Mouse (Mus musculus): ENCODE measurements around the gene Cldn19. TPM values are rescaled to one million over a fixed set of nuclear protein-coding genes. Genes with fewer than 3 reads are reported as not detected.

The Cldn19 gene
- 83.6 and 95.0 TPM in 2 replicates for polyA plus RNA-seq (2012; rRNA removed)

- peaks cover 2% of the 10 kb centered on the region; the same call in 1 of the 2 replicates for H3K4me1 ChIP-seq (ENCODE audit: control insufficient read depth, insufficient read depth, low read length)
- H3K27ac ChIP-seq (ENCODE audit: insufficient read depth, low read depth, low read length) = peak within 1 kb of the TSS; percentile 85
- 69% methylated on average over 12 of the region's 12 CpGs for WGBS
- no peak for TF ChIP-seq CTCF (conservative IDR thresholded peaks at IDR 0.05; ENCODE audit: insufficient read depth, insufficient read length, low read depth, low read length)
- no peak for TF ChIP-seq POLR2A (IDR thresholded peaks at IDR 0.05; ENCODE audit: low read depth, low read length)
- no peaks in the 10 kb centered on the region for H3K27me3 ChIP-seq (replicated peaks; ENCODE audit: control insufficient read depth, insufficient read depth, low read length)
- H3K36me3 ChIP-seq (ENCODE audit: control insufficient read depth, insufficient read depth, low read length) = no peaks in the 10 kb centered on the region
- peak within 1 kb of the TSS; percentile 55 for H3K4me3 ChIP-seq (ENCODE audit: insufficient read depth, low read depth, low read length)
- DNase-seq = no peak
Observed at GRCm38 (mm10) chr4:119255351-119255750, at the start of gene Cldn19. Gene Cldn19, plus strand, starts transcription at chr4:119255414.

GRCm38 (mm10) chr4:119216667-119217066 is 38.5 kb upstream of the Cldn19 start:
- 41% methylated on average over 8 of the region's 8 CpGs for WGBS
- no peak overlapping the region for H3K4me3 ChIP-seq (ENCODE audit: insufficient read depth, low read depth, low read length)
- no peaks in the 10 kb centered on the region for H3K4me1 ChIP-seq (ENCODE audit: control insufficient read depth, insufficient read depth, low read length)
- H3K36me3 ChIP-seq (ENCODE audit: control insufficient read depth, insufficient read depth, low read length) = no peaks in the 10 kb centered on the region
- TF ChIP-seq CTCF (conservative IDR thresholded peaks at IDR 0.05; ENCODE audit: insufficient read depth, insufficient read length, low read depth, low read length) = no peak
- TF ChIP-seq POLR2A (IDR thresholded peaks at IDR 0.05; ENCODE audit: low read depth, low read length) = no peak
- H3K27ac ChIP-seq (ENCODE audit: insufficient read depth, low read depth, low read length) = no peak overlapping the region
- H3K27me3 ChIP-seq (replicated peaks; ENCODE audit: control insufficient read depth, insufficient read depth, low read length) = no peaks in the 10 kb centered on the region
- no peak for DNase-seq

- 30% methylated on average over 11 of the region's 11 CpGs for WGBS
- H3K27ac ChIP-seq (ENCODE audit: insufficient read depth, low read depth, low read length) = no peak within 1 kb of the TSS
- no peak for DNase-seq
- TF ChIP-seq CTCF (conservative IDR thresholded peaks at IDR 0.05; ENCODE audit: insufficient read depth, insufficient read length, low read depth, low read length) (no peak), POLR2A (IDR thresholded peaks at IDR 0.05; ENCODE audit: low read depth, low read length) (no peak)
- no peaks in the 10 kb centered on the region for H3K4me1 ChIP-seq (ENCODE audit: control insufficient read depth, insufficient read depth, low read length)
- no peak within 1 kb of the TSS for H3K4me3 ChIP-seq (ENCODE audit: insufficient read depth, low read depth, low read length)
- no peaks in the 10 kb centered on the region for H3K27me3 ChIP-seq (replicated peaks; ENCODE audit: control insufficient read depth, insufficient read depth, low read length)
- no peaks in the 10 kb centered on the region for H3K36me3 ChIP-seq (ENCODE audit: control insufficient read depth, insufficient read depth, low read length)
Observed at GRCm38 (mm10) chr4:119218169-119218568, 37.0 kb upstream of the Cldn19 start, which contains the start of gene Tmem269. Gene Tmem269, minus strand, starts transcription at chr4:119218217.

- H3K36me3 ChIP-seq (ENCODE audit: control insufficient read depth, insufficient read depth, low read length) = peaks cover 2% of the 10 kb centered on the region; the same call in 1 of the 2 replicates
- H3K4me3 ChIP-seq (ENCODE audit: insufficient read depth, low read depth, low read length) = no peak overlapping the region
- no peaks in the 10 kb centered on the region for H3K27me3 ChIP-seq (replicated peaks; ENCODE audit: control insufficient read depth, insufficient read depth, low read length)
- TF ChIP-seq POLR2A (IDR thresholded peaks at IDR 0.05; ENCODE audit: low read depth, low read length) (no peak), CTCF (conservative IDR thresholded peaks at IDR 0.05; ENCODE audit: insufficient read depth, insufficient read length, low read depth, low read length) (peak; percentile 82)
- H3K27ac ChIP-seq (ENCODE audit: insufficient read depth, low read depth, low read length) = no peak overlapping the region
- peak; percentile 45 for DNase-seq
- no peaks in the 10 kb centered on the region for H3K4me1 ChIP-seq (ENCODE audit: control insufficient read depth, insufficient read depth, low read length)
- 79% methylated on average over 1 of the region's 1 CpGs for WGBS
Observed at GRCm38 (mm10) chr4:119223696-119224095, 31.5 kb upstream of the Cldn19 start.

GRCm38 (mm10) chr4:119224534-119224933 is 30.7 kb upstream of the Cldn19 start:
- WGBS = 96% methylated on average over 3 of the region's 3 CpGs
- no peak overlapping the region for H3K27ac ChIP-seq (ENCODE audit: insufficient read depth, low read depth, low read length)
- DNase-seq = no peak

GRCm38 (mm10) chr4:119225719-119226118 is 29.5 kb upstream of the Cldn19 start:
- Histone ChIP-seq H3K36me3 (ENCODE audit: control insufficient read depth, insufficient read depth, low read length) (peaks cover 2% of the 10 kb centered on the region; the same call in 1 of the 2 replicates), H3K4me3 (ENCODE audit: insufficient read depth, low read depth, low read length) (no peak overlapping the region)
- 85% methylated on average over 9 of the region's 9 CpGs for WGBS

More at GRCm38 (mm10) chr4:119224534-119224933, 30.7 kb upstream of the Cldn19 start:
- H3K36me3 ChIP-seq (ENCODE audit: control insufficient read depth, insufficient read depth, low read length) = peaks cover 2% of the 10 kb centered on the region; the same call in 1 of the 2 replicates
- H3K27me3 ChIP-seq (replicated peaks; ENCODE audit: control insufficient read depth, insufficient read depth, low read length) = no peaks in the 10 kb centered on the region
- no peak overlapping the region for H3K4me3 ChIP-seq (ENCODE audit: insufficient read depth, low read depth, low read length)
- no peaks in the 10 kb centered on the region for H3K4me1 ChIP-seq (ENCODE audit: control insufficient read depth, insufficient read depth, low read length)
- TF ChIP-seq POLR2A (IDR thresholded peaks at IDR 0.05; ENCODE audit: low read depth, low read length) = no peak
- TF ChIP-seq CTCF (conservative IDR thresholded peaks at IDR 0.05; ENCODE audit: insufficient read depth, insufficient read length, low read depth, low read length) = no peak

GRCm38 (mm10) chr4:119226751-119227150 is 28.5 kb upstream of the Cldn19 start:
- 87% methylated on average over 11 of the region's 11 CpGs for WGBS
- Histone ChIP-seq H3K36me3 (ENCODE audit: control insufficient read depth, insufficient read depth, low read length) (peaks cover 2% of the 10 kb centered on the region; the same call in 1 of the 2 replicates), H3K4me1 (ENCODE audit: control insufficient read depth, insufficient read depth, low read length) (no peaks in the 10 kb centered on the region; the same call in 1 of the 2 replicates), H3K27me3 (replicated peaks; ENCODE audit: control insufficient read depth, insufficient read depth, low read length) (no peaks in the 10 kb centered on the region), H3K4me3 (ENCODE audit: insufficient read depth, low read depth, low read length) (no peak overlapping the region), H3K27ac (ENCODE audit: insufficient read depth, low read depth, low read length) (no peak overlapping the region)
- DNase-seq = no peak
- no peak for TF ChIP-seq POLR2A (IDR thresholded peaks at IDR 0.05; ENCODE audit: low read depth, low read length)
- TF ChIP-seq CTCF (conservative IDR thresholded peaks at IDR 0.05; ENCODE audit: insufficient read depth, insufficient read length, low read depth, low read length) = no peak

More at GRCm38 (mm10) chr4:119225719-119226118, 29.5 kb upstream of the Cldn19 start:
- H3K27me3 ChIP-seq (replicated peaks; ENCODE audit: control insufficient read depth, insufficient read depth, low read length) = no peaks in the 10 kb centered on the region
- H3K4me1 ChIP-seq (ENCODE audit: control insufficient read depth, insufficient read depth, low read length) = no peaks in the 10 kb centered on the region
- TF ChIP-seq CTCF (conservative IDR thresholded peaks at IDR 0.05; ENCODE audit: insufficient read depth, insufficient read length, low read depth, low read length) (no peak; the same call in 1 of the 2 replicates), POLR2A (IDR thresholded peaks at IDR 0.05; ENCODE audit: low read depth, low read length) (no peak)
- H3K27ac ChIP-seq (ENCODE audit: insufficient read depth, low read depth, low read length) = no peak overlapping the region
- DNase-seq = no peak

Data from kidney, adult 2 months (tissue).